Mouse (Mus musculus) urinary bladder, postnatal 36 days (tissue): ENCODE measurements around the gene 1700001L19Rik.

ENCODE experiments used
- DNase-seq, 2 experiments: peaks; one replicate each; pipeline ENCODE4 v3.0.0; 2022; ENCODE audit warnings: low spot score in 2 of 2, mixed read lengths in 1 of 2

The 1700001L19Rik gene

DNA sequence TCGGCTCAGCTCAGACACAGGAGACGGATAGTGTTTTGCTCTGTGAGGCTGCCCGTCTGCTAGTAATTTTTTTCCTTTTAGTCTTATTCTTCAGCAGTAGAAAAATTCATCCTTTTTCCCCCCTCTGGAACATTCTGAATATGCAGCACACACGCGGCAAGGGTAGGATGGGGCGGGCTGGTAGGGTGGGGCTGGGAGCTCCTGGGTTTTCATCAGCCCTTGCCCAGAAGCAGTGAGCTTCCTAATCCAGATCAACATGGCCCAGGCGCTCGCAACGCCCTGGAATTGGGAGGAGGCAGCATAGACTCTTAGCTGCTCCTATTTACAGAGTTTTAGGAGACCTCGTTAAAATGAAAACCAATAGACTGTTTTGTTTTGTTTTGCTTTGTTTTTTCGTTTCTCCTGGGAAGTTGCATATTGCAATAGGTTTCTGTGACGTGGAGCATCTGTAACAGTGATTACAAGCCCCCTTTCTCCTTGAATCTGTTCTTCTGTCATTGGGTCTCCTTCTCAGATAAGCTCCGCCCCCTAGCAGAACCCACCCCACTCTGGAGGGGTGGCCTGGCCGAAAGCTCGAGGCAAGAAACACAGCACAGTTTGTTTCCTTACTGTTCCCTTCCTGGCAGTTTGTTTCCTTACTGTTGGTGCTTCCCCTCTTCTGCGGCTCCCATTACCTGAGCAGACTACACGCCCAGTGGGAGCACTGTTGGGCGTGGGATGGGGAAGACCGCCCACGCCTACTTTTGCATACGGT lies 10.6 kb downstream of the 1700001L19Rik start:
- DNase-seq = no peak

DNA sequence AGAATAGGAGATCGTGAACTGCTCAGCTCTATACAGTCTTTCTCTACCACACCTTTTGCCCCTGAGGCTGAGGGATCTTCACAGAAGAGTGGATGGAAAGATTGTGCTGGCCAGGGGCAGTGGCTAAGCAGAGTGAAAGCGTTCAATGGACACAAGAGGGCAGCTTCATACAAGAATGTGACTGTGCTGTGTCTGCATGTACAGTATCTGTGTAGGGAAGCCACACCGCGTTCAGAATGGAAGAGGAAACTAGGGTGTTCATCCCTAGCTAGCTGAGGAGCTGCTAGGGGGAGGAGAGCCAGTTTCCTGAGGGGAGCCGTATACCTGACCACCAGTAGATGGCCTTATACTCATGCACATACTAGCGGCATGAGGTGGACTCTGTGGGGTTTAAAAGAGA lies 25.6 kb downstream of the 1700001L19Rik start:
- DNase-seq = no peak

GRCm38 (mm10) chr13:68627041-68627440 lies 29.8 kb downstream of the 1700001L19Rik start:
- no peak for DNase-seq

- no peak for DNase-seq
These were observed 45.6 kb downstream of the 1700001L19Rik start for GRCm38 (mm10) chr13:68642786-68643185.
